Mouse (Mus musculus) neural tube, embryonic 10.5 days (tissue): ENCODE measurements around the gene Emp1.

Source experiments
- DNase-seq: peaks from one replicate; pipeline ENCODE4 v3.0.0-alpha.2; 2017; ENCODE audit warnings: low spot score; ENCODE audit errors: extremely low spot score

The Emp1 gene

GRCm38 (mm10) chr6:135362459-135363159 lies at the start of gene Emp1:
Gene Emp1 (plus strand): TSS chr6:135362545.
- DNase-seq: no peak

- no peak for DNase-seq
These were observed 48.4 kb upstream of the Emp1 start for GRCm38 (mm10) chr6:135313981-135314380.

- no peak for DNase-seq
These were observed 46.2 kb upstream of the Emp1 start for GRCm38 (mm10) chr6:135316141-135316540.

GRCm38 (mm10) chr6:135319431-135319933 lies 42.9 kb upstream of the Emp1 start:
- DNase-seq: no peak

- DNase-seq: no peak
These were observed 39.6 kb upstream of the Emp1 start for GRCm38 (mm10) chr6:135322749-135323148.

GRCm38 (mm10) chr6:135323311-135323982 lies 38.9 kb upstream of the Emp1 start:
- DNase-seq: peak; percentile 43

- no peak for DNase-seq
These were observed 38.2 kb upstream of the Emp1 start for GRCm38 (mm10) chr6:135324111-135324510.

- no peak for DNase-seq
These were observed 37.6 kb upstream of the Emp1 start for GRCm38 (mm10) chr6:135324686-135325300.

GRCm38 (mm10) chr6:135326847-135327246 lies 35.5 kb upstream of the Emp1 start:
- DNase-seq: no peak

GRCm38 (mm10) chr6:135331916-135332315 lies 30.4 kb upstream of the Emp1 start:
- no peak for DNase-seq

GRCm38 (mm10) chr6:135332737-135333281 lies 29.5 kb upstream of the Emp1 start:
- peak; percentile 47 for DNase-seq

- peak; percentile 26 for DNase-seq
These were observed 28.2 kb upstream of the Emp1 start for GRCm38 (mm10) chr6:135333994-135334651.

- no peak for DNase-seq
These were observed 26.0 kb upstream of the Emp1 start for GRCm38 (mm10) chr6:135336376-135336775.

- no peak for DNase-seq
These were observed 21.8 kb upstream of the Emp1 start for GRCm38 (mm10) chr6:135340355-135341075.

GRCm38 (mm10) chr6:135341076-135341378 lies 21.3 kb upstream of the Emp1 start:
- no peak for DNase-seq

GRCm38 (mm10) chr6:135351638-135352302 lies 10.6 kb upstream of the Emp1 start:
- no peak for DNase-seq

- DNase-seq: no peak
These were observed 9.8 kb upstream of the Emp1 start for GRCm38 (mm10) chr6:135352537-135352936.

GRCm38 (mm10) chr6:135354953-135355352 lies 7.4 kb upstream of the Emp1 start:
- no peak for DNase-seq

- DNase-seq: no peak
These were observed 2.0 kb upstream of the Emp1 start for GRCm38 (mm10) chr6:135360331-135360730.

- no peak for DNase-seq
These were observed 267 bp upstream of the Emp1 start for GRCm38 (mm10) chr6:135362098-135362458.
